Mouse (Mus musculus) G1E (cell line): ENCODE results near the gene Acy3. TPM values are rescaled to one million over a fixed set of nuclear protein-coding genes. Genes with fewer than 3 reads are reported as not detected.
"Not testable (repeated sequence)": the region's sequence is repeated elsewhere in the genome, so short reads cannot be mapped to it uniquely, and the experiment has no call there.

Experiments
- ATAC-seq: 2 replicates; pipeline ENCODE4 v1.8.0; 2016; ENCODE audit warnings: mild to moderate bottlenecking; ENCODE audit not compliant: insufficient number of reproducible peaks, poor library complexity, low FRiP score, severe bottlenecking; ENCODE audit errors: extremely low read depth
- DNase-seq: peaks from one replicate; pipeline ENCODE4 v3.0.0; 2012; ENCODE audit warnings: low spot score
- H3K27me3 ChIP-seq: 2 replicates; pipeline ENCODE4 v1.6.1; 2012; ENCODE audit warnings: mild to moderate bottlenecking, low read length, inconsistent platforms; ENCODE audit not compliant: insufficient read depth
- H3K36me3 ChIP-seq: replicated peaks from 2 replicates; pipeline ENCODE3; 2012; ENCODE audit warnings: mild to moderate bottlenecking, inconsistent platforms
- H3K4me1 ChIP-seq: 2 replicates; pipeline ENCODE4 v1.6.1; 2012; ENCODE audit warnings: low read depth, low read length, inconsistent platforms, mixed read lengths; ENCODE audit not compliant: insufficient read depth
- H3K4me3 ChIP-seq: 2 replicates; pipeline ENCODE4 v1.5.1; 2012; ENCODE audit warnings: low read depth, mild to moderate bottlenecking, inconsistent platforms, low read length, moderate library complexity, mixed read lengths
- H3K9me3 ChIP-seq: replicated peaks from 2 replicates; pipeline ENCODE4 v1.6.1; 2012; ENCODE audit warnings: inconsistent platforms
- CTCF ChIP-seq: IDR thresholded peaks from 2 replicates; pipeline ENCODE4 v1.5.1; 2012; ENCODE audit warnings: low read depth, low read length, inconsistent platforms, mixed read lengths
- GATA1 ChIP-seq: IDR thresholded peaks from 2 replicates; pipeline ENCODE4 v1.6.1; 2012; ENCODE audit warnings: borderline replicate concordance, low read length, inconsistent platforms, mixed read lengths
- GATA2 ChIP-seq: IDR thresholded peaks from 2 replicates; pipeline ENCODE4 v1.6.1; 2012; ENCODE audit warnings: low read depth, low read length, inconsistent platforms, borderline replicate concordance
- POLR2AphosphoS5 ChIP-seq: IDR thresholded peaks from 2 replicates; pipeline ENCODE4 v1.6.1; 2012; ENCODE audit warnings: low read depth, low read length, inconsistent platforms; ENCODE audit not compliant: insufficient replicate concordance
- TAL1 ChIP-seq: conservative IDR thresholded peaks from 2 replicates; pipeline ENCODE4 v1.6.1; 2012; ENCODE audit warnings: low read depth, low read length, inconsistent platforms, mixed read lengths
- polyA plus RNA-seq: library from polyadenylated mRNA; stranded (reverse); fragments of >175 nt; gene quantifications from 2 replicates; pipeline ENCODE4 v1.2.3, GENCODE M21; 2012
- total RNA-seq, 2 experiments: library from RNA; stranded (forward) in 1 of 2; stranded (reverse) in 1 of 2; fragments of 200-1000 nt in 1 of 2; fragments of >200 nt in 1 of 2; fragmentation: Nextera tagmentation in 1 of 2; gene quantifications; 2 replicates each; pipeline ENCODE4 v1.2.3; 2014 to 2017

Acy3 gene
- total and polyA plus RNA-seq, 3 experiments = 0.55 to 7.4 (median 3.8) TPM

DNA sequence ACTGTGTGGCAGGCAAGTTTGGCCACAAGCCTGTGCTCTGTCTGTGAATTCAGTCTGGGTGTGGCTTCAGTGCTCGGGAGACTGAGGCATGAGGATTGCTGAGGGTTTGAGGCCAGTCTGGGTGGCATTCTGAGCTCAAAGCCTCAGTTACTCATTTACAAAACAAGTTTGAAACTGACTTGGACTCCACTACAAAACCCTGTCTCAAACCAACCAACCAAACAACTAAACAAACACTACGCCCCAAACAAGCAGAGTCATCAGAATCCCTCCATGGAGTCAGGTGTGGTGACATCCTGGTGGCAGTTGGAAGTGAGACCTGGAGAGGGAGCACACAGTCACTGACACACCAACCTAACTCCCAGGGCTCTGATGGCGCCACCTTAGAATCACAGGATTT lies 36.0 kb upstream of the Acy3 start:
- H3K36me3 ChIP-seq = no peaks in the 10 kb centered on the region
- peaks cover 16% of the 10 kb centered on the region; the same call in 1 of the 2 replicates for H3K27me3 ChIP-seq
- H3K9me3 ChIP-seq = no peaks in the 10 kb centered on the region
- H3K4me3 ChIP-seq = no peak overlapping the region
- ATAC-seq (no peak), DNase-seq (no peak)
- peaks cover 6% of the 10 kb centered on the region; the same call in 1 of the 2 replicates for H3K4me1 ChIP-seq
- no peak for TF ChIP-seq TAL1
- TF ChIP-seq CTCF = no peak
- TF ChIP-seq POLR2AphosphoS5 = no peak
- TF ChIP-seq GATA2 = no peak

DNA sequence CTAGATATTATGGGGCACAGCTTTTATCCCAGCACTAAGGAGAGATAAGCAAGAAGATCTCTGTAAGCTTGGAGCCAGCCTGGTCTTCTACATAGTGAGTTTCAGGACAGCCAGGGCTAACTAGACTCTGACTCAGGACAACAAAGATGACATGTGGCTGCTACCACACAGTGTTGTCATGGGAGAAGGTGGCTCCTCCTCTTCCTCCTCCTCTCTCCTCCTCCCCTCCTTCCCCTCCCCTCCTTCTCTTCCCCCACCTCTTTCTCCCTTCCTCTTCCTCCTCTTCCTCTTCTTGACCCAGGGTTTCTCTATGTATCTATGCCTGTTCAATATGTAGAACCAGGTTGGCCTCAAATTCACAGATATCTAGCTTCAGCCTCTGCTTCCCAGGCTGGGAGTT lies 34.9 kb upstream of the Acy3 start:
- H3K27me3 ChIP-seq = peaks cover 22% of the 10 kb centered on the region; the same call in 1 of the 2 replicates
- H3K9me3 ChIP-seq = no peaks in the 10 kb centered on the region
- peaks cover 3% of the 10 kb centered on the region; the same call in 1 of the 2 replicates for H3K4me1 ChIP-seq
- no peak for DNase-seq
- TF ChIP-seq GATA1 (no peak), POLR2AphosphoS5 (no peak), CTCF (no peak), GATA2 (no peak), TAL1 (no peak)
- H3K36me3 ChIP-seq = no peaks in the 10 kb centered on the region
- H3K4me3 ChIP-seq = no peak overlapping the region
- ATAC-seq = no peak

DNA sequence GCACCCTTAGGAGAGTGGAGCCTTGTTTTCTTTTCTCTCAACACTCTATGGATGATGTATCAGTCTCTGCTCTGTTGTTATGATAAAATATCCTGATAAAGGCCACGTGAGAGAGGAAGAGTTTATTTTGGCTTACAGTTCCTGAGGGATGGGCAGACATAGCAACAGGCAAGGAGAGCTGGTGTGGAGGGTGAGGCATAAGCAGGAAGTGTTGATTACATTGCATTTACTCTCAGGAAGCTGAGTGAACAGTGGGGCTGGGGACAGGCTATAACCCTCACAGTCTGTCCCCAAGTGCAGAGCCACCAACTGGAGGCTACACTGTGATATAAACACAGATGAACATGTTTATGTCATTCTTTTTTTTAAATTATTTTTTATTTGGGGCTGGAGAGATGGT lies 34.3 kb upstream of the Acy3 start:
- Histone ChIP-seq H3K4me1 (no peaks in the 10 kb centered on the region; the same call in 1 of the 2 replicates), H3K36me3 (no peaks in the 10 kb centered on the region), H3K4me3 (no peak overlapping the region), H3K9me3 (no peaks in the 10 kb centered on the region), H3K27me3 (peaks cover 22% of the 10 kb centered on the region; the same call in 1 of the 2 replicates)
- TF ChIP-seq GATA2 (no peak), CTCF (no peak), TAL1 (no peak), POLR2AphosphoS5 (no peak)
- no peak for ATAC-seq
- no peak for DNase-seq

DNA sequence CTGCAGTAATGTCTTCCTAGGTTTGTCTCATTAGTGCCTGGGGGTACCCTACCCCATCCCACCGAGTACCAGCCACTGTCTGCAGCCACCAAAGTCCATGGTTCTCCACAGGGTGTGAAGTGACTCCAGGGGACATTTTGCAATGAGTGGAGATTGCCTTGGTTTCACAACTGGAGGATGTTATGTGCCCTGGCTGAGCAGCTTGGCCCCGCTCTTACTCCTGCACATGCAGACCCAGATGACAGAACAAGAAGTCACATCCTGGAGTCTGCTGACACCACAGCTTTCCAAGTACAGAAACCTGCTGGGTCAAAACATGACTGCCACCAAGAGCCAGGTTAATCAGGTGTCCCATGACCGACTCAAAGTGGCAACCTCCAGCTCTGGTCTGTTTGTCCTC lies 31.3 kb upstream of the Acy3 start:
- no peak for ATAC-seq
- DNase-seq = no peak
- Histone ChIP-seq H3K4me1 (no peaks in the 10 kb centered on the region; the same call in 1 of the 2 replicates), H3K4me3 (no peak overlapping the region), H3K36me3 (no peaks in the 10 kb centered on the region), H3K9me3 (no peaks in the 10 kb centered on the region), H3K27me3 (peaks cover 23% of the 10 kb centered on the region; the same call in 1 of the 2 replicates)
- TF ChIP-seq POLR2AphosphoS5 (no peak), TAL1 (no peak)

DNA sequence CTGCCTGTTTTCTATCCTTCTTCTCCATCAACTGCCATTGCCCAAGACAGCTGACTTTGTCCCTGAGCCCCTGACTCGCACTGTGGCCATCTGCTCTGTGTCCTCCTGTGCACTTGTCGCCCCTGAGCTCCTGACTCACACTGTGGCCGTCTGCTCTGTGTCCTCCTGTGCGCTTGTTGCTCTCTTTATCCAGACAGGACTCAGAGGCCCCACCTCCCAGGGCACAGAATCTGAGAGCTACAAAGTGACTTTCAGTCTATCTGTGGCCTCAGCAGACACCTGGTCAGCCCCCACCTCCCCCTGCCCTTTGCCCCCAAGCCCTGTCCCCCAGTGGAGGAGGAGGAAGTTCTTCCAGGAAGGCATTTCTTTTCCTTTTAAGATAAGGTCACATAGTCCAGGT lies 30.6 kb upstream of the Acy3 start:
- no peak for ATAC-seq
- no peaks in the 10 kb centered on the region for H3K36me3 ChIP-seq
- peaks cover 19% of the 10 kb centered on the region; the same call in 1 of the 2 replicates for H3K27me3 ChIP-seq
- no peak for DNase-seq
- no peaks in the 10 kb centered on the region for H3K4me1 ChIP-seq
- H3K4me3 ChIP-seq = no peak overlapping the region
- no peak for TF ChIP-seq POLR2AphosphoS5
- no peak for TF ChIP-seq TAL1
- no peak for TF ChIP-seq CTCF
- TF ChIP-seq GATA1 = no peak
- TF ChIP-seq GATA2 = no peak
- H3K9me3 ChIP-seq = no peaks in the 10 kb centered on the region; the same call in 1 of the 2 replicates

DNA sequence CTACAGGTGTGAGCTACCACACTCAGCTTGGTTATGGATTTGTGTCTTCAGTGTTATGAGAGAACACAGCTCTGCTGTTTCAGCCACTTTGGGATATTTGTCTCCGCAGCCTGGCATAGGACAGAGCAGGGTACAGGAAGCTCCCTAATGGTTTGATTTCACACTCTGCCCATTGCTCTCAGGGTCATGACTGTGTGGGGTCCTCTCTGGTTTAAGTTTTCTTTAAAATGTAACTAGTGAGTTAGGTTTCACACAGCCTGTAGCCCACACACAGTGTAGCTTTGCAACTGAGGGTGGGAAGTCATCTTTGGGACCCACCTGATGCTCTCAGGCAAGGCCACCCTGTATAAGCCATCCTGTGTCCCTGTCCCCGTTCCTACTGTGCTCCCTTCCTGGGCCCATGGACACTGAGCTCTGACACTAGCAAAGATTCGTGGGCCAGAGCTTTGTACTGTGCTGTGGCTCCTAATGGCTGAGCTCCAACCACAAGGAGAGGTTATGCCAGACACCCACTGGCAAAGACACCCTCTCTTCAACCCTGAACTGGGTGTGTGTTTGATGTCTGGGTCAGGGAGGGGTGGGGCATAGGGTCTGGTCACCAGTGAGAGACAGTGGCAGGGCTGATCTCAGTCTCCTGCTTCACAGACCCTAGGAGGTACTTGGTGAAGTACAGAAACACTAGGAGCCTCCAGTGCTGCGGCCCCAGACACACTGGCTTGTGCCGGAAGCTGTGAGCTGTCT lies 28.9 kb upstream of the Acy3 start:
- DNase-seq, ATAC-seq: not testable (repeated sequence)
- H3K27me3 ChIP-seq = peaks cover 22% of the 10 kb centered on the region; the same call in 1 of the 2 replicates

DNA sequence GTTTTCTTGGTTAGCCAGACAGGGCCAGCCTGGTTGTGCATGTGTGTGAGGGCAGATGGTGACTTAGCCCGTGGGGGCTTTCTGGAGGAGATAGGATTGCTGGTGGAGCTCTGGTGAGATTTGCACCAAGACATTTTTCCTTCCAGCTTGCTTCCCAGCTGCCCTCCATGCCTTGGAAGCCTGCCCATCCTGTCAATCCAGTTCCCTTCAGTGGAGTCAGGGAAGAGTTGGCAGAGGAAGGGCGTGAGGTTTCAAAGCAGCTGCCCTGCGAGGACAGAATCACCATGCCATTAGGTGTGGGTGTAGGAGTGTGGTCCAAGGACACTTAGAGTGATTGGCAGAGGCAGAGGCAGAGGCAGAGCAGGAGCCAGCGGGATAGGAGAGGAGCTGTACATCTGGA lies 27.9 kb upstream of the Acy3 start, which contains the start of gene Aldh3b3:
TSS of gene Aldh3b3 (plus strand) at position 176 of the 400 bp plus-strand sequence.
- Histone ChIP-seq H3K27me3 (peaks cover 22% of the 10 kb centered on the region; the same call in 1 of the 2 replicates), H3K36me3 (no peaks in the 10 kb centered on the region), H3K4me1 (no peaks in the 10 kb centered on the region), H3K4me3 (no peak within 1 kb of the TSS), H3K9me3 (no peaks in the 10 kb centered on the region; the same call in 1 of the 2 replicates)
- no peak for DNase-seq
- ATAC-seq = no peak
- TF ChIP-seq CTCF (no peak), POLR2AphosphoS5 (no peak), TAL1 (no peak), GATA2 (no peak), GATA1 (no peak)

More for the DNA sequence above, 28.9 kb upstream of the Acy3 start:
- H3K9me3 ChIP-seq, H3K4me3 ChIP-seq, H3K36me3 ChIP-seq, H3K4me1 ChIP-seq: not testable (repeated sequence)
